Mouse (Mus musculus) brain, embryonic 14.5 days (tissue): ENCODE results near the gene Galnt2.

Experiments used
- CTCF ChIP-seq: fragments of 200-500 bp; IDR thresholded peaks from 2 replicates; pipeline ENCODE4 v1.5.1; 2012; ENCODE audit warnings: inconsistent platforms, mild to moderate bottlenecking, moderate library complexity, borderline replicate concordance; ENCODE audit not compliant: insufficient read depth, insufficient read length; ENCODE audit errors: extremely low read depth
- POLR2A ChIP-seq: fragments of 200-500 bp; IDR thresholded peaks from 2 replicates; pipeline ENCODE4 v1.6.1; 2012; ENCODE audit warnings: mild to moderate bottlenecking, inconsistent platforms, borderline replicate concordance; ENCODE audit not compliant: poor library complexity, insufficient read depth, insufficient read length, severe bottlenecking; ENCODE audit errors: extremely low read depth

- TF ChIP-seq CTCF (no peak), POLR2A (no peak)
Measured at GRCm38 (mm10) chr8:124376406-124376805, 145.2 kb downstream of the Galnt2 start.
